Mouse (Mus musculus): ENCODE measurements around the gene Syt17. TPM values are rescaled to one million over a fixed set of nuclear protein-coding genes. Genes with fewer than 3 reads are reported as not detected.

Syt17 gene
- total and polyA plus RNA-seq, 3 experiments, result 1.0 to 1.8 (median 1.4) TPM

GRCm38 (mm10) chr7:118482001-118482400 is 34.0 kb upstream of the Syt17 start:
- DNase-seq, result no peak
- WGBS, result 73% methylated on average over 2 of the region's 2 CpGs
- TF ChIP-seq POLR2A (IDR thresholded peaks at IDR 0.05; ENCODE audit: insufficient read depth, low read depth, low read length), result no peak
- TF ChIP-seq EP300 (IDR thresholded peaks at IDR 0.05; ENCODE audit: insufficient read depth, low read depth, low read length), result no peak
- intact Hi-C loops (cut with DNase I), result loop anchor here (2.0 kb wide), 1 partner anchor 33 kb away; the partner anchor contains the start of gene Syt17
- H3K4me3 ChIP-seq, result no peak overlapping the region
- no peaks in the 10 kb centered on the region for H3K79me2 ChIP-seq (replicated peaks; ENCODE audit: control insufficient read depth, insufficient read depth, low read length)
- H3K4me1 ChIP-seq (ENCODE audit: control insufficient read depth, insufficient read depth, low read length), result peaks cover 24% of the 10 kb centered on the region
- peaks cover 18% of the 10 kb centered on the region for H3K36me3 ChIP-seq (ENCODE audit: control insufficient read depth, insufficient read depth, low read length)
- H3K9ac ChIP-seq (ENCODE audit: low read depth, low read length), result no peak overlapping the region
- H3K27me3 ChIP-seq (ENCODE audit: control insufficient read depth, insufficient read depth, low read length), result no peaks in the 10 kb centered on the region
- H3K27ac ChIP-seq, result peak overlapping the region; percentile 6; the same call in 1 of the 2 replicates

DNA sequence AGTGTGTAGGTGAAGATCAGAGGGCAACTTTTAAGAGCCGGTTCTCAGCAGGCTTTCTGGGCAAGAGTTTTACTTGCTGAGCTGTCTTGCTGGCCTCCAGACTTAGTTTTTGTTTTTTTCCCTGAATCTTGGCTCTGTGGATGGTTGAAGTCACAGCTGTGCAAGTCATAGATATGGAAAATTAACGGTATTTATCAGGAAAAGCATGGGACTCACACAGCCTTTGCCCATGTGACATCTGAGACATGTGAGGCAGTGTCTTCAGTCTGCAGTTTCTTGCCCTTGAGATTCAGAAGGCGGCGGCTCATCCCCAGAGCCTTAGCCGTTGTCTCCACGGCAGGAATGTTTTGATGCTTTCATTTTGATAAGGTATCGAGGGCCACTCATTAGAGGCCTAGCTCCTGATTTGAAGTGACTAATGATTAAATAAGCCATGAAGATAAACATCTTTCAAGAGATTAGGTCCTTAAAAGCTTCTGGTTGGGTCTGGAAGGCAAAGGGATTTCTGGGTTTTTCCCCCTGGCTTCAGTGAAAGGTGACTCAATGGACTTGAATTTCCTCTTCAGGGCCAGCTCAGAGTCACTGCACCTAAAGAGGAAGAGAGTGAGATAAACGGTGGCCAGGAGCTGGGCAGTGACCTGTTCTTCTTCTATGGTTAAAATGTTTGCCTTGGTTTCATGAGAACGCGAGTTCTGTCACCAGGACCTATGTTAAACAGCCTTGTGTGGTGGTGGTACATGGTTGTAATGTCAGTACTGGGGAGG is 33.2 kb upstream of the Syt17 start:
- DNase-seq, result peak in 1 of 2 experiments; percentile 40
- H3K4me1 ChIP-seq (ENCODE audit: control insufficient read depth, insufficient read depth, low read length), result peaks cover 24% of the 10 kb centered on the region
- H3K27me3 ChIP-seq (ENCODE audit: control insufficient read depth, insufficient read depth, low read length), result no peaks in the 10 kb centered on the region
- TF ChIP-seq EP300 (IDR thresholded peaks at IDR 0.05; ENCODE audit: insufficient read depth, low read depth, low read length), result no peak
- TF ChIP-seq POLR2A (IDR thresholded peaks at IDR 0.05; ENCODE audit: insufficient read depth, low read depth, low read length), result no peak
- no peak for TF ChIP-seq CTCF (IDR thresholded peaks at IDR 0.05)
- peaks cover 11% of the 10 kb centered on the region for H3K36me3 ChIP-seq (ENCODE audit: control insufficient read depth, insufficient read depth, low read length)
- H3K79me2 ChIP-seq (replicated peaks; ENCODE audit: control insufficient read depth, insufficient read depth, low read length), result no peaks in the 10 kb centered on the region
- intact Hi-C loops (cut with DNase I), result no loop called here
- H3K27ac ChIP-seq, result peak overlapping the region; percentile 70
- H3K9ac ChIP-seq (ENCODE audit: low read depth, low read length), result no peak overlapping the region
- WGBS, result 42% methylated on average over 10 of the region's 10 CpGs
- no peak overlapping the region for H3K4me3 ChIP-seq

DNA sequence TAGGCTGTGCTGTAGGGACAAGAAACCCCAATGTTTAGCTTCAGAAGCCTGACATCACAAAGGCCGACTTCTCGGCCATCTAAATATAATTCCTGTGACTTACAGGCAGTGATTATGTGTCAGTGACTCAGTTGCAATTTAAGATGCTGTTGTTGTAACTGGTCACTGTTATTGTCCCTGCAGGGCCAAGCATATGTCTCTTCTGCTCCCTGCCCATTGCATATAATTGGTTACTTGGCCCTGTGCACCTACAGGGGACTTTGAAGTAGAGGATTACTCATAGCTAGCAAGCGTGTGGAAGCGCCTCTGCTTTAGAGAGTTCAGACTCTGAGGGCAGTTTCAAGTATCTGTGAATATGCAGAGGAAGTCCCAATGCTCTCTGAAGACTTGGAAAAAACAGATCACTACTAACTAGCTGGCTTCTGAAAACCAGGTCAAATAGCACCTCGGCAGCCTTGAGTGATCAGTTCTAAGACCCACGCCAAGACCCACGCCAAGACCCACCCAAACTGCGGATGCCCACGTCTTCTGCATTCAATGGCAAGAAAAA is 32.2 kb upstream of the Syt17 start:
- peak overlapping the region; percentile 70 for H3K27ac ChIP-seq
- H3K4me1 ChIP-seq (ENCODE audit: control insufficient read depth, insufficient read depth, low read length), result peaks cover 22% of the 10 kb centered on the region
- no peak overlapping the region for H3K4me3 ChIP-seq
- H3K36me3 ChIP-seq (ENCODE audit: control insufficient read depth, insufficient read depth, low read length), result peaks cover 3% of the 10 kb centered on the region
- no peaks in the 10 kb centered on the region for H3K79me2 ChIP-seq (replicated peaks; ENCODE audit: control insufficient read depth, insufficient read depth, low read length)
- no peaks in the 10 kb centered on the region for H3K27me3 ChIP-seq (ENCODE audit: control insufficient read depth, insufficient read depth, low read length)
- no peak for DNase-seq
- TF ChIP-seq CTCF (IDR thresholded peaks at IDR 0.05) (no peak), EP300 (IDR thresholded peaks at IDR 0.05; ENCODE audit: insufficient read depth, low read depth, low read length) (no peak), POLR2A (IDR thresholded peaks at IDR 0.05; ENCODE audit: insufficient read depth, low read depth, low read length) (no peak)
- H3K9ac ChIP-seq (ENCODE audit: low read depth, low read length), result no peak overlapping the region
- intact Hi-C loops (cut with DNase I), result no loop called here
- 67% methylated on average over 9 of the region's 9 CpGs for WGBS

DNA sequence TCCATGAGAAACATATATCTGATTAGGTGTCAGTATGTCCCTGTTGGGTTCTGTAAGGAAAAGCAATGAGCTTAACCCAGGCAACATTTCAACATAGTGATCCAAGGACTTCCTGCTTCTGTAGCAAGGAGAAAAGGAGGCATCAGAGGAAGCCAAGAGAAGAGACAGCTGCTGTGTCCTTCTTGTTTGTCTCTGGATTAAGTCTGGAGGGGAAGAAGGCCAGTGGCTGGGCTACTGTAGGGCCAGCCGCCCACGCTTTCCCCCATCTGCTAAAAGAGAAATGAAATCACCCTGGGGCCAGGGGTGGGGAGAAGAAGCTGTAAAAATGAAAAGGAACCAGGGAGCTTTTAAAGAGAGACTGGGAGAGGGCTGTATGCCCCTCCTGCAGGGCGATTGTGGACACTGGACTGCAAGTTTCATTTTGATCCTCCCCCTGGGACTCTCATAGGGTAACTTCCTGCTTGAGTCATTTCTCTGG is 30.9 kb upstream of the Syt17 start:
- Histone ChIP-seq H3K27me3 (ENCODE audit: control insufficient read depth, insufficient read depth, low read length) (no peaks in the 10 kb centered on the region), H3K9ac (ENCODE audit: low read depth, low read length) (peak overlapping the region; percentile 31), H3K4me3 (no peak overlapping the region), H3K36me3 (ENCODE audit: control insufficient read depth, insufficient read depth, low read length) (no peaks in the 10 kb centered on the region; the same call in none of the 2 replicates), H3K4me1 (ENCODE audit: control insufficient read depth, insufficient read depth, low read length) (peaks cover 22% of the 10 kb centered on the region), H3K27ac (peak overlapping the region; percentile 85), H3K79me2 (replicated peaks; ENCODE audit: control insufficient read depth, insufficient read depth, low read length) (no peaks in the 10 kb centered on the region)
- DNase-seq, result peak; percentile 73 to 86
- intact Hi-C loops (cut with DNase I), result no loop called here
- WGBS, result 26% methylated on average over 3 of the region's 3 CpGs
- TF ChIP-seq CTCF (IDR thresholded peaks at IDR 0.05), result peak; percentile 41
- TF ChIP-seq POLR2A (IDR thresholded peaks at IDR 0.05; ENCODE audit: insufficient read depth, low read depth, low read length), result peak; percentile 24; the same call in 1 of the 2 replicates
- peak; percentile 59; the same call in 1 of the 2 replicates for TF ChIP-seq EP300 (IDR thresholded peaks at IDR 0.05; ENCODE audit: insufficient read depth, low read depth, low read length)

GRCm38 (mm10) chr7:118476428-118476827 is 28.4 kb upstream of the Syt17 start:
- intact Hi-C loops (cut with DNase I), result no loop called here
- no peak for TF ChIP-seq POLR2A (IDR thresholded peaks at IDR 0.05; ENCODE audit: insufficient read depth, low read depth, low read length)
- no peak for TF ChIP-seq CTCF (IDR thresholded peaks at IDR 0.05)
- no peak for TF ChIP-seq EP300 (IDR thresholded peaks at IDR 0.05; ENCODE audit: insufficient read depth, low read depth, low read length)
- Histone ChIP-seq H3K27me3 (ENCODE audit: control insufficient read depth, insufficient read depth, low read length) (no peaks in the 10 kb centered on the region), H3K9ac (ENCODE audit: low read depth, low read length) (no peak overlapping the region), H3K27ac (peak overlapping the region; percentile 21; the same call in 1 of the 2 replicates), H3K79me2 (replicated peaks; ENCODE audit: control insufficient read depth, insufficient read depth, low read length) (no peaks in the 10 kb centered on the region), H3K4me1 (ENCODE audit: control insufficient read depth, insufficient read depth, low read length) (peaks cover 13% of the 10 kb centered on the region), H3K36me3 (ENCODE audit: control insufficient read depth, insufficient read depth, low read length) (no peaks in the 10 kb centered on the region; the same call in 1 of the 2 replicates), H3K4me3 (no peak overlapping the region)
- DNase-seq, result no peak
- 79% methylated on average over 5 of the region's 5 CpGs for WGBS
